Mouse (Mus musculus) kidney, embryonic 14.5 days (tissue): ENCODE measurements around the gene Gm17455. TPM values are rescaled to one million over a fixed set of nuclear protein-coding genes. Genes with fewer than 3 reads are reported as not detected.

ENCODE experiments used
- ATAC-seq: fragments of 200-750 bp; cut with Nextera tagmentation; 2 replicates; pipeline ENCODE4 v1.8.0; 2017; ENCODE audit warnings: moderate number of reproducible peaks, mild to moderate bottlenecking, moderate TSS enrichment, moderate library complexity; ENCODE audit not compliant: low FRiP score, low TSS enrichment
- H3K27ac ChIP-seq: fragments of 300-500 bp; sonication (generic); 2 replicates; pipeline ENCODE4 v1.5.1; 2014; ENCODE audit warnings: low read depth, mild to moderate bottlenecking, low read length, moderate library complexity, mixed read lengths
- H3K27me3 ChIP-seq: fragments of 300-500 bp; sonication (generic); 2 replicates; pipeline ENCODE4 v1.6.1; 2014; ENCODE audit warnings: mild to moderate bottlenecking, low read length; ENCODE audit not compliant: control insufficient read depth, insufficient read depth
- H3K36me3 ChIP-seq: fragments of 300-500 bp; sonication (generic); 2 replicates; pipeline ENCODE4 v1.6.1; 2014; ENCODE audit warnings: low read length, mixed read lengths; ENCODE audit not compliant: control insufficient read depth, insufficient read depth
- H3K4me1 ChIP-seq: fragments of 300-500 bp; sonication (generic); 2 replicates; pipeline ENCODE4 v1.6.1; 2014; ENCODE audit warnings: low read length, mixed read lengths; ENCODE audit not compliant: control insufficient read depth, insufficient read depth
- H3K4me2 ChIP-seq: fragments of 300-500 bp; sonication (generic); replicated peaks from 2 replicates; pipeline ENCODE4 v1.6.1; 2014; ENCODE audit warnings: low read depth, mild to moderate bottlenecking, low read length
- H3K4me3 ChIP-seq: fragments of 300-500 bp; sonication (generic); 2 replicates; pipeline ENCODE4 v1.5.1; 2014; ENCODE audit warnings: mild to moderate bottlenecking, low read length
- H3K9ac ChIP-seq: fragments of 300-500 bp; sonication (generic); 2 replicates; pipeline ENCODE4 v1.6.1; 2014; ENCODE audit warnings: low read depth, mild to moderate bottlenecking, low read length, moderate library complexity
- H3K9me3 ChIP-seq: fragments of 300-500 bp; sonication (generic); 2 replicates; pipeline ENCODE4 v1.6.1; 2016; ENCODE audit warnings: low read length; ENCODE audit not compliant: control insufficient read depth
- WGBS: fragments of 180-500 bp; shearing (Covaris S2); extraction: QIAGEN DNeasy Blood & Tissue Kit; methylation state at CpG from one replicate; pipeline ENCODE4 v1.1.7; 2014; 5-methylcytosine and 5-hydroxymethylcytosine counted together
- polyA plus RNA-seq: library from polyadenylated mRNA; unstranded; fragments of >200 nt; fragmentation: Nextera tagmentation; extraction: Ambion mirVana; gene quantifications from 2 replicates; pipeline ENCODE4 v1.2.1, GENCODE M21; 2014

The Gm17455 gene
- polyA plus RNA-seq, 1 experiment from 2014 or later: 1.0 TPM

- Histone ChIP-seq H3K4me2 (no peak overlapping the region), H3K9ac (no peak overlapping the region), H3K4me3 (no peak overlapping the region), H3K27ac (no peak overlapping the region), H3K36me3 (no peaks in the 10 kb centered on the region), H3K27me3 (no peaks in the 10 kb centered on the region), H3K4me1 (no peaks in the 10 kb centered on the region), H3K9me3 (no peaks in the 10 kb centered on the region)
- no peak for ATAC-seq
- WGBS: 28% methylated on average over 4 of the region's 4 CpGs
Measured at GRCm38 (mm10) chr10:60419624-60420023, 20.1 kb downstream of the Gm17455 start.

GRCm38 (mm10) chr10:60422756-60423155, 23.2 kb downstream of the Gm17455 start:
- Histone ChIP-seq H3K27me3 (no peaks in the 10 kb centered on the region), H3K27ac (no peak overlapping the region), H3K4me2 (no peak overlapping the region), H3K36me3 (no peaks in the 10 kb centered on the region), H3K9me3 (peaks cover 9% of the 10 kb centered on the region), H3K4me3 (no peak overlapping the region), H3K4me1 (no peaks in the 10 kb centered on the region), H3K9ac (no peak overlapping the region)
- 52% methylated on average over 7 of the region's 7 CpGs for WGBS
- ATAC-seq: no peak

- Histone ChIP-seq H3K36me3 (no peaks in the 10 kb centered on the region), H3K9ac (no peak overlapping the region), H3K4me3 (no peak overlapping the region), H3K27ac (no peak overlapping the region), H3K4me1 (no peaks in the 10 kb centered on the region), H3K9me3 (peaks cover 9% of the 10 kb centered on the region), H3K4me2 (no peak overlapping the region), H3K27me3 (no peaks in the 10 kb centered on the region)
- ATAC-seq: no peak
- 66% methylated on average over 10 of the region's 10 CpGs for WGBS
Measured at GRCm38 (mm10) chr10:60430001-60430400, 30.5 kb downstream of the Gm17455 start.

- no peaks in the 10 kb centered on the region for H3K36me3 ChIP-seq
- peaks cover 5% of the 10 kb centered on the region for H3K9me3 ChIP-seq
- 29% methylated on average over 6 of the region's 6 CpGs for WGBS
- no peak overlapping the region for H3K4me2 ChIP-seq
- no peaks in the 10 kb centered on the region for H3K27me3 ChIP-seq
- no peak for ATAC-seq
- no peak overlapping the region for H3K27ac ChIP-seq
- H3K4me1 ChIP-seq: no peaks in the 10 kb centered on the region
- H3K4me3 ChIP-seq: no peak overlapping the region
- H3K9ac ChIP-seq: no peak overlapping the region
Measured at GRCm38 (mm10) chr10:60430591-60430990, 31.1 kb downstream of the Gm17455 start.

GRCm38 (mm10) chr10:60432679-60433078, 33.2 kb downstream of the Gm17455 start:
- WGBS: 21% methylated on average over 4 of the region's 4 CpGs
- Histone ChIP-seq H3K9me3 (no peaks in the 10 kb centered on the region), H3K9ac (no peak overlapping the region), H3K27ac (no peak overlapping the region), H3K27me3 (no peaks in the 10 kb centered on the region), H3K4me3 (no peak overlapping the region), H3K4me2 (no peak overlapping the region), H3K4me1 (no peaks in the 10 kb centered on the region), H3K36me3 (no peaks in the 10 kb centered on the region)
- no peak for ATAC-seq

- H3K9me3 ChIP-seq: no peaks in the 10 kb centered on the region
- H3K36me3 ChIP-seq: no peaks in the 10 kb centered on the region
- H3K4me2 ChIP-seq: no peak overlapping the region
- 80% methylated on average over 4 of the region's 4 CpGs for WGBS
- H3K27me3 ChIP-seq: no peaks in the 10 kb centered on the region
- H3K4me1 ChIP-seq: no peaks in the 10 kb centered on the region
- no peak overlapping the region for H3K27ac ChIP-seq
- no peak for ATAC-seq
- no peak overlapping the region for H3K4me3 ChIP-seq
- H3K9ac ChIP-seq: no peak overlapping the region
Measured at GRCm38 (mm10) chr10:60442321-60442720, 42.8 kb downstream of the Gm17455 start.

GRCm38 (mm10) chr10:60443078-60443477, 43.6 kb downstream of the Gm17455 start:
- Histone ChIP-seq H3K4me1 (no peaks in the 10 kb centered on the region), H3K36me3 (no peaks in the 10 kb centered on the region), H3K27me3 (no peaks in the 10 kb centered on the region), H3K4me2 (no peak overlapping the region), H3K27ac (no peak overlapping the region), H3K4me3 (no peak overlapping the region), H3K9me3 (no peaks in the 10 kb centered on the region), H3K9ac (no peak overlapping the region)
- ATAC-seq: no peak
- 9% methylated on average over 2 of the region's 2 CpGs for WGBS

GRCm38 (mm10) chr10:60445031-60445593, 45.6 kb downstream of the Gm17455 start:
- H3K4me2 ChIP-seq: no peak overlapping the region
- 59% methylated on average over 8 of the region's 8 CpGs for WGBS
- no peaks in the 10 kb centered on the region for H3K9me3 ChIP-seq
- no peaks in the 10 kb centered on the region for H3K36me3 ChIP-seq
- no peak overlapping the region for H3K27ac ChIP-seq
- no peaks in the 10 kb centered on the region for H3K27me3 ChIP-seq
- no peaks in the 10 kb centered on the region for H3K4me1 ChIP-seq
- H3K9ac ChIP-seq: no peak overlapping the region
- peak; percentile 95 for ATAC-seq
- H3K4me3 ChIP-seq: no peak overlapping the region

- H3K36me3 ChIP-seq: no peaks in the 10 kb centered on the region
- H3K27ac ChIP-seq: no peak overlapping the region
- H3K4me1 ChIP-seq: no peaks in the 10 kb centered on the region
- H3K4me2 ChIP-seq: no peak overlapping the region
- no peak for ATAC-seq
- no peak overlapping the region for H3K9ac ChIP-seq
- WGBS: 82% methylated on average over 12 of the region's 12 CpGs
- H3K27me3 ChIP-seq: no peaks in the 10 kb centered on the region
- no peak overlapping the region for H3K4me3 ChIP-seq
- no peaks in the 10 kb centered on the region for H3K9me3 ChIP-seq
Measured at GRCm38 (mm10) chr10:60447186-60447585, 47.7 kb downstream of the Gm17455 start.
